Mouse (Mus musculus): ENCODE results near the gene Slc25a51. TPM values are rescaled to one million over a fixed set of nuclear protein-coding genes. Genes with fewer than 3 reads are reported as not detected.

The Slc25a51 gene
- total and polyA plus RNA-seq, 3 experiments: 43.8 to 395 (median 47.5) TPM

DNA sequence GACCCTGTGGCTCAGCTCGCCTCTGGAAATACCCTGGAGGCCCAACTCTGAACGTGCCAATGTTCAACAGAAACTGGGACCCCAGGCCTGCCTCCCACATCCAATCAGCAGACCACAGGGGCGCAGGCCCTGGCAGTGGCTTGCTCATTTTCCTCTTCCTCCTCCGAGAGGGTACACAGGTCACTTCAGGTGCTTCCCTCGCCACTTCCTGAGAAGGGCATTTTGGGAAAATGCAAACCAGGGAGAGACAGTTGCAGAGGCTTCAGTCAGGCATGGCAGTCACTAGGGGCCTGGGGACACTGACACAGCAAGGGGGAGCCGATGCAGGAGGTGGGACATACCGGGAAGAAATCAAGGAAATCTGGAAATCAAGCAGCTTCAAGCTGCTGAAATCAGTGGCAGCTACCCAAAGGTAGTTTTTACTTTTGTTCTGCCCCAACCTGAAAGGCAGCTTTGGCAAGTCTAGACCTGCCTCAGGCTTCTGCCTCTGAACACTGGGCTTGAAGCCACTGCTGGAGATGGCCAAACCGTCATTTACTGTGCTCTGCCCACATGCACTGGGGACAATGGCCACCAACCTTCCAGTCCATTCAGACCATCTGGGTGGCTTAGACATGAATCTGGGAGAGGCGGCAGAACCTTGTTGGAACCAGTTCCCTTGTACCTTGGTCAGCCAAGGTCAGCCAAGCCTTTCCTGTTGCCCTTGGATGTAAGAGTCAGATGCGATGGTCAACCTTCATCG, 13.1 kb upstream of the Slc25a51 start:
- Histone ChIP-seq H3K9ac (ENCODE audit: control insufficient read depth, low read depth, low read length, poor library complexity, severe bottlenecking) (no peak overlapping the region), H3K4me1 (ENCODE audit: control insufficient read depth in 1 of 2, insufficient read depth in 2 of 2, low read length in 2 of 2) (no peaks in the 10 kb centered on the region), H3K27me3 (ENCODE audit: control insufficient read depth in 1 of 2, insufficient read depth in 2 of 2, low read length in 2 of 2) (no peaks in the 10 kb centered on the region)

GRCm38 (mm10) chr4:45420733-45421132, 12.2 kb upstream of the Slc25a51 start:
- no peak for TF ChIP-seq POLR2A (IDR thresholded peaks at IDR 0.05; ENCODE audit: control insufficient read depth in 1 of 2, insufficient read depth in 1 of 2, low read depth in 1 of 2, low read length in 2 of 2, poor library complexity in 1 of 2)
- no peak for TF ChIP-seq MYC (IDR thresholded peaks at IDR 0.05; ENCODE audit: low read depth, low read length)
- no peak for TF ChIP-seq USF2 (IDR thresholded peaks at IDR 0.05; ENCODE audit: borderline replicate concordance in 1 of 2, insufficient read depth in 1 of 2, low read depth in 1 of 2, low read length in 2 of 2)
- Histone ChIP-seq H3K36me3 (ENCODE audit: control insufficient read depth in 1 of 2, insufficient read depth in 2 of 2, low read length in 2 of 2) (no peaks in the 10 kb centered on the region), H3K4me3 (ENCODE audit: control insufficient read depth in 1 of 2, insufficient read depth in 1 of 2, low read depth in 2 of 2, low read length in 2 of 2) (no peak overlapping the region), H3K9ac (ENCODE audit: control insufficient read depth, low read depth, low read length, poor library complexity, severe bottlenecking) (no peak overlapping the region), H3K79me2 (ENCODE audit: control insufficient read depth, insufficient read depth, low read length, poor library complexity) (no peaks in the 10 kb centered on the region), H3K4me1 (ENCODE audit: control insufficient read depth in 1 of 2, insufficient read depth in 2 of 2, low read length in 2 of 2) (no peaks in the 10 kb centered on the region), H3K27ac (ENCODE audit: control insufficient read depth, low read depth, low read length) (no peak overlapping the region), H3K27me3 (ENCODE audit: control insufficient read depth in 1 of 2, insufficient read depth in 2 of 2, low read length in 2 of 2) (no peaks in the 10 kb centered on the region), H3K9me3 (replicated peaks; ENCODE audit: insufficient read depth, low read length) (no peaks in the 10 kb centered on the region)
- DNase-seq (ENCODE audit: low read depth, low spot score): no peak

More for the DNA sequence above, 13.1 kb upstream of the Slc25a51 start:
- DNase-seq (ENCODE audit: low read depth, low spot score): no peak
- Histone ChIP-seq H3K79me2 (ENCODE audit: control insufficient read depth, insufficient read depth, low read length, poor library complexity) (no peaks in the 10 kb centered on the region), H3K9me3 (replicated peaks; ENCODE audit: insufficient read depth, low read length) (no peaks in the 10 kb centered on the region), H3K36me3 (ENCODE audit: control insufficient read depth in 1 of 2, insufficient read depth in 2 of 2, low read length in 2 of 2) (no peaks in the 10 kb centered on the region), H3K27ac (ENCODE audit: control insufficient read depth, low read depth, low read length) (no peak overlapping the region), H3K4me3 (ENCODE audit: control insufficient read depth in 1 of 2, insufficient read depth in 1 of 2, low read depth in 2 of 2, low read length in 2 of 2) (no peak overlapping the region)
- TF ChIP-seq ZC3H11A (IDR thresholded peaks at IDR 0.05; ENCODE audit: low read depth, low read length) (no peak), MEF2A (IDR thresholded peaks at IDR 0.05; ENCODE audit: extremely low read depth, insufficient replicate concordance, low read depth, low read length, poor library complexity, severe bottlenecking) (no peak), ELF1 (IDR thresholded peaks at IDR 0.05; ENCODE audit: low read depth, low read length) (no peak)

DNA sequence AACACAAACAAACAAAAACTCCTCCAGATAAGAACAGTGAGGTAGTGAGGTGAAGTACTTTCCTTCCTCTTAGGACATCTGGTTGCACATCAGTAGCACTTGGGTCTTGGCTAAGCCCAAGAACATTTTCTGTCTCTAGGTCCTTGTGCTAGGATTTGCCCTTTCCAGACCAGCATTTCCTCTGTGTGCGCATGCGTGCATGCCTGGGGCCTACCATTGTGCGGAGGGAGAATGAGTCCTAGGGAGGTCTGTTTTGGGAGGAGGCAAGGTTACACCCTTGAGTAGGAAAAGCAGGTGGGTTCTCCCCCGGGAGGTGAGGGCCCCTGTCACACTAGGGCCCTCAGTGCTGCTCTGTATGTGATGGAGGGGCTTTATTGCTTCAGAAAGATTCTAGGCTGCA, 10.5 kb upstream of the Slc25a51 start:
- H3K27ac ChIP-seq (ENCODE audit: control insufficient read depth, low read depth, low read length): no peak overlapping the region
- H3K27me3 ChIP-seq (ENCODE audit: control insufficient read depth in 1 of 2, insufficient read depth in 2 of 2, low read length in 2 of 2): no peaks in the 10 kb centered on the region
- H3K9ac ChIP-seq (ENCODE audit: control insufficient read depth, low read depth, low read length, poor library complexity, severe bottlenecking): no peak overlapping the region
- no peaks in the 10 kb centered on the region for H3K36me3 ChIP-seq (ENCODE audit: control insufficient read depth in 1 of 2, insufficient read depth in 2 of 2, low read length in 2 of 2)
- no peak for TF ChIP-seq MAZ (IDR thresholded peaks at IDR 0.05; ENCODE audit: low read depth, low read length)
- no peak for TF ChIP-seq ZMIZ1 (IDR thresholded peaks at IDR 0.05; ENCODE audit: low read depth, low read length)
- H3K79me2 ChIP-seq (ENCODE audit: control insufficient read depth, insufficient read depth, low read length, poor library complexity): no peaks in the 10 kb centered on the region
- H3K4me3 ChIP-seq (ENCODE audit: control insufficient read depth in 1 of 2, insufficient read depth in 1 of 2, low read depth in 2 of 2, low read length in 2 of 2): no peak overlapping the region
- no peaks in the 10 kb centered on the region for H3K9me3 ChIP-seq (replicated peaks; ENCODE audit: insufficient read depth, low read length)
- DNase-seq (ENCODE audit: low read depth, low spot score): no peak
- no peaks in the 10 kb centered on the region for H3K4me1 ChIP-seq (ENCODE audit: control insufficient read depth in 1 of 2, insufficient read depth in 2 of 2, low read length in 2 of 2)

Data from MEL (cell line).